Mouse (Mus musculus): ENCODE data around the gene Gas2.

Gene Gas2

GRCm38 (mm10) chr7:51885345-51885744 lies 23.5 kb downstream of the Gas2 start:
- DNase-seq, result no peak

- DNase-seq, result peak; percentile 54 to 67
These were observed 26.1 kb downstream of the Gas2 start for GRCm38 (mm10) chr7:51887678-51888567.

GRCm38 (mm10) chr7:51889601-51890000 lies 27.8 kb downstream of the Gas2 start:
- no peak for DNase-seq

- no peak for DNase-seq
These were observed 30.6 kb downstream of the Gas2 start for GRCm38 (mm10) chr7:51892224-51892965.

- DNase-seq, result no peak
These were observed 31.2 kb downstream of the Gas2 start for GRCm38 (mm10) chr7:51893008-51893407.

GRCm38 (mm10) chr7:51894133-51894801 lies 32.5 kb downstream of the Gas2 start:
- DNase-seq, result no peak

- DNase-seq, result no peak
These were observed 33.1 kb downstream of the Gas2 start for GRCm38 (mm10) chr7:51894939-51895338.

DNA sequence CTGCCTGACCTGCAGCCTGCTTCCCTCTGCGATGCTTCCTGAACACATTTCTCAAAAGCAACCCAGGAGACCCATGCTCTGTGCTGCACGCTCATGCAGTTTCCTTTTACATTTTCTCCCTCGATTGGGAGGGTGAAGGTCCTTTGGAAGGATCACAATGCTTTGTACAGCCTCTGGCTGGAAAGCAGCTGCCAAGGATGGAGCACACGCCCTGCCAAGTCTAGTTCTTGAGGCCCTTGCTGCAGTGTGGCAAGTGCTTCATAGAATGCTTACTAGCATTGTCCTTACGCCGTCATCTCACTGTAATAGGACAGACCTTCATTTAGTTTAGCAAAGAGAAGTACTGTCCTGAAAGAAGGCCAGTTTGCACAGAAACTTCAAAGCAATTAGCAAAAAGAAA lies 37.3 kb downstream of the Gas2 start:
- DNase-seq, result no peak

DNA sequence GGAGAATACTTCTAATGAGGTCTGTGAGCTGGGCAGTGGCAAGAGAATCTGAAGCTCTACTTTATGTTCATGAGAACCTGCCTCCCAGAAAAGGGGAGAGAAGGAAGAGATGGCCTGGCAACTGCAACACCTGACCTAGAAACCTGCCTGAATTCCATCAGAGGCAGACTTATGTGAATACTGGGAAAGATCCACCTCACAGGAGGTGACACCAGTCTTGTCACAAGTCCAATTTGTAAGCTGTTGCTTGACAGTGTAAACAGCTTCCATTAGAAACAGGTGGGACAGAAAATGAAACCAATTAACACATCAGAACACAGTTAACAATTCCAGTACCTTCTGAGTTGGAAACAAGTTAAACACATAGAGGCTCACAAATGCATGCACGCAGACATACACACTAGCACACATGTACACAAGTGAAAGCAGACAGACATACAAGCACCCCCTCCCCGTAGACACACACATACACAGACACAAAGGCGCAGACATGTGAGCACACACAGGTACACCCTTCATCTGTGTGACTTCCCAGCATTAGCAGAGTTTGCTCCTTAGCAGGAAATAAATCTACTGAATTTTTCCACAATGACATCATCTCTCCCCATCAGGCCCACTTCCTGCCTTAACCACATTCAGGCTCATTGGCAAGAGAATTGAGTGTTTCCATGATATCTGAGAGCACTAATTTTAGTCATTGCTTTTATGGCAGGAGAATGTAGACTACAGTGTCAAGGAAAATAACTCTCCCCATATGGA lies 51.7 kb downstream of the Gas2 start:
- DNase-seq, result peak in 1 of 2 experiments; percentile 5

DNA sequence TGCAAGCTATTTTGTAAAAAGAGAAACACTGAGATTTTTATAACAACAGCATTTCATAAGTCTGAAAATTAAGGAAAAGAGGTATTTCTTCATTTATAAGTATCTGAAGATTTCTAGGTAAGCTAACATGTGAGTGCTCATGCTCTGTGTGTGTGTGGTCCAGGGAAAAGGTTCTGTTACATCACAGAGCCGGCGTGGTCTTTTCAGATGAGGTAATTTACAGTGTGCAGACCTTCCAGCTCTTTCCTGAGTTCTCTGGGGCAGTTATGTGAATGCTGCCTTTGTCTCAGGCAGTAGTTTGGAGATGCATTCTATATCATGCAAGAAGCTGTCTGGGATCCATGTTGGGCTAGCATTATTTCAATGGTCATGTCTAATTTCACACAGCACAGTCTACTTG lies 52.3 kb downstream of the Gas2 start:
- no peak for DNase-seq

GRCm38 (mm10) chr7:51928761-51929519 lies 67.1 kb downstream of the Gas2 start:
- peak in 1 of 2 experiments; percentile 5 for DNase-seq

GRCm38 (mm10) chr7:51931217-51931616 lies 69.4 kb downstream of the Gas2 start:
- no peak for DNase-seq

DNA sequence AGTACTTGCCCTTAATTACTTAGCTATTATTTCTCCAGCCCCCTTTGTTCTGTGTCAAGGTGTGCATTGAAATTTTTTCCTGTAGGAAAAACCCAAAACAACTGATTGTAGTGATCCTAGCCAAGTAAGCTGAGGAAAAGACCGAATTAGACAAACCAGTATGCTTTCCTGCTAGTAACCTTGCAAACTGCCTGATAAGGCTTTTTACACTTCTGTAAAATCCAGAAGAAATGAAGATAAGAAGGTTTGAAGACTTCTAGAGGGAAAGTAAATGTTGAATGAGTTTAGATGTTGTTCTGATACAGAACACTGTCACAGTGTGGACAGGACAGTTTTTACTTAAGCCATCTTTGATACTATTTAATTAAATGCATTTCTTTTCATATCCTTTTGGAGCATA lies 75.5 kb downstream of the Gas2 start:
- no peak for DNase-seq

DNA sequence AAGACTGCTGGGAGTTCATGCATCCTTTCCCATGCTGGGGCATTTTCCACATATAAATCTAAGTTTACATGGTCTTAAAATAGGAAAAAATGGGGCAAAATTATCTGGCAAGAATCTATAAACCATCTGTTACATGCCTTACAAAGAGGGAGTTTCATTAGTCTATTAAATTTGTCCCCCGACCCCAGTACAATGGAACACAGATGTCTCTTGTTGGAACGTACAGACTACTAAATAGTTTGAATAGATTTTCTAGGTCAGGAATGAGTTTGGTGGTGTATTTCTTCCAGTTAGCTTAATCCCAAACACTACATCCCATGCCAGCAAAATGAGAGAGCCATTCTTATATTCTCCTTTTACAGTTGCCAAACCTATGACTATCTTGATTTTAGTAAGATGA lies 78.6 kb downstream of the Gas2 start:
- no peak for DNase-seq

GRCm38 (mm10) chr7:51955424-51956041 lies 93.7 kb downstream of the Gas2 start:
- peak; percentile 11 to 24 for DNase-seq

DNA sequence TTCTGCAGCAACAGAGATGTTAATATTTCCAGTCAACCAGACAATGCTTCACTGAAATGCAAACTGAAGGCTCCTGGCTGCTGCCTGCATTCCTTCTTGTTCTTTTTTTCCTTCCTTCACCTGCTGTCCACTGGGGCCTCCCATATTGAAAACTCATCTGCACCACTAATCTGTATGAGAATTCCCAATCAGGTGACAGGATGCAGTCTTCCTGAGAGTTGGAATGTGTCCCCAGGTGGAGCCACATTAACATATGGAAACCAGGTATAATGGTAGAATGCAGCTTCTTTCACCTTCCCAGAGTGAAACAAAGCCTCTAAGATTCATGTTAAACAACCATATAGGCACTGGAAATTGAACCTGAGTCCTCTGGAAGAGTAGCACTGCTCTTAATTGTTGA lies 96.0 kb downstream of the Gas2 start:
- no peak for DNase-seq

DNA sequence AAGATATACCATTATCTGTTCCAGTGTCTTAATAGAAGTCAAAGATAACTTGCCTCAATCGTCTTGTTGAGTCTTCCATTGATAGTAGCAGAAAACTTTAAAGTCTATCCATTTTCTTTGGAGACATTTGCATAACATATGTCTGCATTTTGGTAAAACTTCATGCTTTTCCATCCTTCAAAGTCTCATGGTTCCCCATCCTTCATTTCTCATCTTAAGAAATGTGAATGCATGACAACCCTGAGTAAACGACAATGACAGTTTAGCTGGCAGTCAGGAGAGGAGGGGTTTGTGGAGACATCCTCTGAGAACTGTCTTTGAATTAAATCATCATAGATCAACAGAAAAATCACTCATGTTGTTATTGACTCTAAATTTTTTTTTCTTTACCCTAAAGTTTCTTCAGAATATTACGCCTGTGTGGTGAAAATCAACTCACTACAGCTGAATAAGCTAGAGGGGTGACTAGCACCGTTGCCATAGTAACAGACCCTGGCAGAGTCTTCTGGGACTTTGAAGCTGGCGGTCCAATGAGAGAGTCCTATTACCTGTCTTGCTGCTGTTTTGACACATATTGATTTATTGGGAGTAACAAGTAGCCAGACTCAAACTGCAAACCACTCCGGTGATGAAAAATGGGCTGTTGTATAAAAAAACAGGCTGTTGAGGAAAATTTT lies 99.0 kb downstream of the Gas2 start:
- DNase-seq, result no peak

- no peak for DNase-seq
These were observed 100.6 kb downstream of the Gas2 start for GRCm38 (mm10) chr7:51962219-51962952.

- no peak for DNase-seq
These were observed 102.9 kb downstream of the Gas2 start for GRCm38 (mm10) chr7:51964681-51965080.

DNA sequence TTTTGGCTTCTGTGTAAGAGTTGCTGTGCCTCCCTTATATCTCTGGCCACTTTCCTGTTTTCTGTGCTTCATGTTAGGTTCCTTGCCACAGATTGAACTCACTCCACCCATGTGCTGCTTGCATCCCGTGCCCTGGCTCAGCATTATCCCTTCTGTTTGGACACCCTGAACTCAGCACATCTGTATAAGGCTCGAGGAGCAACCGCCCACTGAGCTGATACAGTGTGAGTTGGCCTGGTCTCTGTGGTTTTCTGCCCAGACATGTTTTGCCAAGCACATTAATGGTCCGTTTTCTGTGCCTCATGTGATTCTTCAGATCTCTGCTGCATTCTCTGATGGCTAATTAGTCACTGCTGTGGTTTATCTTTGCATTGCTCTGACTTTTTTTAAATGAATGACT lies 105.8 kb downstream of the Gas2 start:
- DNase-seq, result no peak
